Mouse (Mus musculus): Measurements from ENCODE around the gene H2-T23. TPM values are rescaled to one million over a fixed set of nuclear protein-coding genes. Genes with fewer than 3 reads are reported as not detected.
"Not testable (repeated sequence)": the region's sequence is repeated elsewhere in the genome, so short reads cannot be mapped to it uniquely, and the experiment has no call there.

Gene H2-T23
- polyA plus RNA-seq, 1 experiment from 2014 or later, result 4.0 TPM

- not testable (repeated sequence) for H3K4me1 ChIP-seq (replicated peaks; ENCODE audit: control insufficient read depth, insufficient read depth, low read length); DNase-seq (ENCODE audit: low spot score); H3K36me3 ChIP-seq (ENCODE audit: control insufficient read depth, insufficient read depth, low read length); H3K27ac ChIP-seq (ENCODE audit: low read depth, low read length); H3K9ac ChIP-seq (ENCODE audit: low read depth, low read length); H3K9me3 ChIP-seq (ENCODE audit: control insufficient read depth, low read length); H3K27me3 ChIP-seq (ENCODE audit: control insufficient read depth, insufficient read depth, low read length); ATAC-seq (ENCODE audit: low FRiP score); H3K4me3 ChIP-seq (ENCODE audit: low read depth, low read length); H3K4me2 ChIP-seq (replicated peaks; ENCODE audit: low read depth, low read length)
- WGBS, result 86% methylated on average over 13 of the region's 13 CpGs
Measured at GRCm38 (mm10) chr17:36036126-36036525, 3.5 kb upstream of the H2-T23 start.

GRCm38 (mm10) chr17:36035010-36035638 lies 2.5 kb upstream of the H2-T23 start:
- peak; percentile 36 for DNase-seq (ENCODE audit: low spot score)
- 39% methylated on average over 3 of the region's 3 CpGs for WGBS
- not testable (repeated sequence) for H3K4me2 ChIP-seq (replicated peaks; ENCODE audit: low read depth, low read length)

GRCm38 (mm10) chr17:36034524-36034923 lies 1.9 kb upstream of the H2-T23 start:
- not testable (repeated sequence) for H3K36me3 ChIP-seq (ENCODE audit: control insufficient read depth, insufficient read depth, low read length); H3K4me3 ChIP-seq (ENCODE audit: low read depth, low read length); H3K27ac ChIP-seq (ENCODE audit: low read depth, low read length); H3K27me3 ChIP-seq (ENCODE audit: control insufficient read depth, insufficient read depth, low read length); H3K9ac ChIP-seq (ENCODE audit: low read depth, low read length); H3K4me1 ChIP-seq (replicated peaks; ENCODE audit: control insufficient read depth, insufficient read depth, low read length); DNase-seq (ENCODE audit: low spot score); H3K4me2 ChIP-seq (replicated peaks; ENCODE audit: low read depth, low read length); H3K9me3 ChIP-seq (ENCODE audit: control insufficient read depth, low read length); ATAC-seq (ENCODE audit: low FRiP score)
- 66% methylated on average over 3 of the region's 3 CpGs for WGBS

More at GRCm38 (mm10) chr17:36035010-36035638, 2.5 kb upstream of the H2-T23 start:
- not testable (repeated sequence) for H3K4me1 ChIP-seq (replicated peaks; ENCODE audit: control insufficient read depth, insufficient read depth, low read length); H3K4me3 ChIP-seq (ENCODE audit: low read depth, low read length); ATAC-seq (ENCODE audit: low FRiP score); H3K27me3 ChIP-seq (ENCODE audit: control insufficient read depth, insufficient read depth, low read length); H3K36me3 ChIP-seq (ENCODE audit: control insufficient read depth, insufficient read depth, low read length); H3K9me3 ChIP-seq (ENCODE audit: control insufficient read depth, low read length); H3K9ac ChIP-seq (ENCODE audit: low read depth, low read length); H3K27ac ChIP-seq (ENCODE audit: low read depth, low read length)

GRCm38 (mm10) chr17:36031583-36032331 lies 898 bp downstream of the H2-T23 start:
- H3K4me2 ChIP-seq (replicated peaks; ENCODE audit: low read depth, low read length), result peak overlapping the region; percentile 71
- 1% methylated on average over 40 of the region's 40 CpGs for WGBS
- ATAC-seq (ENCODE audit: low FRiP score) (peak; percentile 72), DNase-seq (ENCODE audit: low spot score) (peak; percentile 50)
- H3K36me3 ChIP-seq (ENCODE audit: control insufficient read depth, insufficient read depth, low read length); H3K27me3 ChIP-seq (ENCODE audit: control insufficient read depth, insufficient read depth, low read length); H3K27ac ChIP-seq (ENCODE audit: low read depth, low read length); H3K9me3 ChIP-seq (ENCODE audit: control insufficient read depth, low read length); H3K4me1 ChIP-seq (replicated peaks; ENCODE audit: control insufficient read depth, insufficient read depth, low read length): not testable (repeated sequence)
- H3K9ac ChIP-seq (ENCODE audit: low read depth, low read length), result peak overlapping the region; percentile 3; the same call in 1 of the 2 replicates
- peak overlapping the region; percentile 36 for H3K4me3 ChIP-seq (ENCODE audit: low read depth, low read length)

GRCm38 (mm10) chr17:36030703-36031582 lies 1.7 kb downstream of the H2-T23 start:
- WGBS, result 52% methylated on average over 6 of the region's 8 CpGs
- not testable (repeated sequence) for H3K4me3 ChIP-seq (ENCODE audit: low read depth, low read length); H3K4me1 ChIP-seq (replicated peaks; ENCODE audit: control insufficient read depth, insufficient read depth, low read length); H3K27ac ChIP-seq (ENCODE audit: low read depth, low read length); H3K36me3 ChIP-seq (ENCODE audit: control insufficient read depth, insufficient read depth, low read length); H3K9me3 ChIP-seq (ENCODE audit: control insufficient read depth, low read length); H3K27me3 ChIP-seq (ENCODE audit: control insufficient read depth, insufficient read depth, low read length); DNase-seq (ENCODE audit: low spot score)
- Histone ChIP-seq H3K4me2 (replicated peaks; ENCODE audit: low read depth, low read length) (peak overlapping the region; percentile 71), H3K9ac (ENCODE audit: low read depth, low read length) (peak overlapping the region; percentile 3; the same call in 1 of the 2 replicates)
- peak; percentile 6; the same call in 1 of the 2 replicates for ATAC-seq (ENCODE audit: low FRiP score)

GRCm38 (mm10) chr17:36030046-36030702 lies 2.5 kb downstream of the H2-T23 start:
- not testable (repeated sequence) for H3K4me1 ChIP-seq (replicated peaks; ENCODE audit: control insufficient read depth, insufficient read depth, low read length); H3K4me3 ChIP-seq (ENCODE audit: low read depth, low read length); H3K27ac ChIP-seq (ENCODE audit: low read depth, low read length); DNase-seq (ENCODE audit: low spot score); H3K9me3 ChIP-seq (ENCODE audit: control insufficient read depth, low read length); H3K27me3 ChIP-seq (ENCODE audit: control insufficient read depth, insufficient read depth, low read length); ATAC-seq (ENCODE audit: low FRiP score); H3K4me2 ChIP-seq (replicated peaks; ENCODE audit: low read depth, low read length); H3K9ac ChIP-seq (ENCODE audit: low read depth, low read length); H3K36me3 ChIP-seq (ENCODE audit: control insufficient read depth, insufficient read depth, low read length)
- 75% methylated on average over 2 of the region's 4 CpGs for WGBS

GRCm38 (mm10) chr17:36028879-36029619 lies 3.6 kb downstream of the H2-T23 start:
- no peaks in the 10 kb centered on the region for H3K4me1 ChIP-seq (replicated peaks; ENCODE audit: control insufficient read depth, insufficient read depth, low read length)
- 82% methylated on average over 7 of the region's 7 CpGs for whole genome bisulfite sequencing
- ATAC-seq (ENCODE audit: low FRiP score), result no peak

GRCm38 (mm10) chr17:36027663-36028062 lies 5.0 kb downstream of the H2-T23 start:
- ATAC-seq (ENCODE audit: low FRiP score) (no peak), DNase-seq (ENCODE audit: low spot score) (no peak)
- Histone ChIP-seq H3K4me2 (replicated peaks; ENCODE audit: low read depth, low read length) (no peak overlapping the region), H3K36me3 (ENCODE audit: control insufficient read depth, insufficient read depth, low read length) (no peaks in the 10 kb centered on the region), H3K27ac (ENCODE audit: low read depth, low read length) (no peak overlapping the region), H3K4me1 (replicated peaks; ENCODE audit: control insufficient read depth, insufficient read depth, low read length) (no peaks in the 10 kb centered on the region), H3K9ac (ENCODE audit: low read depth, low read length) (no peak overlapping the region), H3K4me3 (ENCODE audit: low read depth, low read length) (no peak overlapping the region), H3K9me3 (ENCODE audit: control insufficient read depth, low read length) (no peaks in the 10 kb centered on the region), H3K27me3 (ENCODE audit: control insufficient read depth, insufficient read depth, low read length) (no peaks in the 10 kb centered on the region)
- WGBS, result 93% methylated on average over 4 of the region's 4 CpGs

More at GRCm38 (mm10) chr17:36028879-36029619, 3.6 kb downstream of the H2-T23 start:
- no peak for DNase-seq (ENCODE audit: low spot score)
- Histone ChIP-seq H3K9me3 (ENCODE audit: control insufficient read depth, low read length) (no peaks in the 10 kb centered on the region), H3K27ac (ENCODE audit: low read depth, low read length) (no peak overlapping the region), H3K9ac (ENCODE audit: low read depth, low read length) (no peak overlapping the region), H3K27me3 (ENCODE audit: control insufficient read depth, insufficient read depth, low read length) (no peaks in the 10 kb centered on the region), H3K36me3 (ENCODE audit: control insufficient read depth, insufficient read depth, low read length) (no peaks in the 10 kb centered on the region), H3K4me3 (ENCODE audit: low read depth, low read length) (no peak overlapping the region), H3K4me2 (replicated peaks; ENCODE audit: low read depth, low read length) (no peak overlapping the region)
